Mouse (Mus musculus): ENCODE measurements around the gene Tshz2.

GRCm38 (mm10) chr2:169735475-169736406, 102.9 kb downstream of the Tshz2 start:
- no peak for TF ChIP-seq CTCF (IDR thresholded peaks at IDR 0.05; ENCODE audit: insufficient read depth, low read length)
- TF ChIP-seq POLR2A (IDR thresholded peaks at IDR 0.05; ENCODE audit: borderline replicate concordance, extremely low read depth, low read depth, low read length): no peak

Data from lung, adult 2 months (tissue).